Mouse (Mus musculus) olfactory bulb, adult 2 months (tissue): ENCODE results near the gene Akap7.

Source experiments
- CTCF ChIP-seq: fragments of 200-500 bp; IDR thresholded peaks from 2 replicates; pipeline ENCODE4 v1.5.1; 2012; ENCODE audit warnings: low read depth, mild to moderate bottlenecking, low read length, moderate library complexity; ENCODE audit not compliant: insufficient read depth
- POLR2A ChIP-seq: fragments of 200-500 bp; IDR thresholded peaks from 2 replicates; pipeline ENCODE4 v1.6.1; 2012; ENCODE audit warnings: mild to moderate bottlenecking, low read depth, low read length, moderate library complexity; ENCODE audit not compliant: insufficient read depth

DNA sequence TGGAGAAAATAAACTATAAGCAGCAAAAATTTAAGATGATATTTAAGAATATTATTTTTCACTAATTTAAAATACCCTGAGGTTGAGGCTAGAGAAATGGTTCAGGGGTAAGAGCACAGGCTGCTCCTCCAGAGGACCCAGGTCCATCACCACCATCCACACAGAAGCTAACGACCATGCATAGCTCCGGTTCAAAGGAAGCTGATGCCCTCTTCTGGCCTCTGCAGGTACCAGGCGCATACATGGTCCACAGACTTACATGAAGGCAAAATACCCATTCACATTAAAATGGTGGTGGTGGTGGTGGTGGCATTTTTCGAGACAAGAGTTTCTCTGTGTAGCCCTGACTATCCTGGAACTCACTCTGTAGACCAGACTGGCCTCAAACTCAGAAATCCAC, 61.5 kb downstream of the Akap7 start:
- TF ChIP-seq CTCF = no peak
- no peak for TF ChIP-seq POLR2A
